Mouse (Mus musculus) midbrain, postnatal 0 days (tissue): Measurements from ENCODE around the gene Lpcat2. TPM values are rescaled to one million over a fixed set of nuclear protein-coding genes. Genes with fewer than 3 reads are reported as not detected.

Source experiments
- ATAC-seq: fragments of 200-750 bp; cut with Nextera tagmentation; 2 replicates; pipeline ENCODE4 v1.8.0; 2017; ENCODE audit warnings: moderate number of reproducible peaks, mild to moderate bottlenecking, moderate TSS enrichment, moderate library complexity; ENCODE audit not compliant: low FRiP score
- DNase-seq: peaks from one replicate; pipeline ENCODE4 v3.0.0-alpha.2; 2015; ENCODE audit warnings: low spot score
- H3K27ac ChIP-seq: fragments of 300-500 bp; sonication (generic); 2 replicates; pipeline ENCODE4 v1.5.1; 2014; ENCODE audit warnings: low read depth, mild to moderate bottlenecking, low read length, mixed read lengths
- H3K27me3 ChIP-seq: fragments of 300-500 bp; sonication (generic); 2 replicates; pipeline ENCODE4 v1.6.1; 2014; ENCODE audit warnings: low read length, control low read depth, mixed read lengths; ENCODE audit not compliant: insufficient read depth
- H3K36me3 ChIP-seq: fragments of 300-500 bp; sonication (generic); 2 replicates; pipeline ENCODE4 v1.6.1; 2014; ENCODE audit warnings: low read length, control low read depth, mixed read lengths; ENCODE audit not compliant: insufficient read depth
- H3K4me1 ChIP-seq: fragments of 300-500 bp; sonication (generic); 2 replicates; pipeline ENCODE4 v1.6.1; 2014; ENCODE audit warnings: mild to moderate bottlenecking, control low read depth, antibody characterized with exemption, low read length, mixed read lengths; ENCODE audit not compliant: insufficient read depth
- H3K4me2 ChIP-seq: fragments of 300-500 bp; sonication (generic); 2 replicates; pipeline ENCODE4 v1.6.1; 2014; ENCODE audit warnings: low read depth, mild to moderate bottlenecking, low read length, mixed read lengths; ENCODE audit not compliant: poor library complexity, severe bottlenecking
- H3K4me3 ChIP-seq: fragments of 300-500 bp; sonication (generic); 2 replicates; pipeline ENCODE4 v1.5.1; 2014; ENCODE audit warnings: low read depth, mild to moderate bottlenecking, low read length, moderate library complexity
- H3K9ac ChIP-seq: fragments of 300-500 bp; sonication (generic); replicated peaks from 2 replicates; pipeline ENCODE4 v1.6.1; 2014; ENCODE audit warnings: mild to moderate bottlenecking, low read length, moderate library complexity, mixed read lengths; ENCODE audit not compliant: poor library complexity, severe bottlenecking
- H3K9me3 ChIP-seq: fragments of 300-500 bp; sonication (generic); 2 replicates; pipeline ENCODE4 v1.6.1; 2016; ENCODE audit warnings: low read length, control low read depth
- CTCF ChIP-seq: IDR thresholded peaks from 2 replicates; pipeline ENCODE4 v1.5.1; 2016; ENCODE audit warnings: antibody characterized with exemption, mild to moderate bottlenecking
- WGBS: fragments of 180-500 bp; shearing (Covaris S2); extraction: QIAGEN DNeasy Blood & Tissue Kit; methylation state at CpG from one replicate; pipeline ENCODE4 v1.1.7; 2014; 5-methylcytosine and 5-hydroxymethylcytosine counted together
- polyA plus RNA-seq: library from polyadenylated mRNA; unstranded; fragments of >200 nt; fragmentation: Nextera tagmentation; extraction: Ambion mirVana; gene quantifications from 2 replicates; pipeline ENCODE4 v1.2.1, GENCODE M21; 2015
- total RNA-seq: library from RNA; depleted of rRNA; stranded (reverse); fragments of >200 nt; gene quantifications from 2 replicates; pipeline ENCODE4 v1.2.3, GENCODE M21; 2014

The Lpcat2 gene
- total and polyA plus RNA-seq, 2 experiments from 2014 or later, result 6.2 to 11.2 TPM

DNA sequence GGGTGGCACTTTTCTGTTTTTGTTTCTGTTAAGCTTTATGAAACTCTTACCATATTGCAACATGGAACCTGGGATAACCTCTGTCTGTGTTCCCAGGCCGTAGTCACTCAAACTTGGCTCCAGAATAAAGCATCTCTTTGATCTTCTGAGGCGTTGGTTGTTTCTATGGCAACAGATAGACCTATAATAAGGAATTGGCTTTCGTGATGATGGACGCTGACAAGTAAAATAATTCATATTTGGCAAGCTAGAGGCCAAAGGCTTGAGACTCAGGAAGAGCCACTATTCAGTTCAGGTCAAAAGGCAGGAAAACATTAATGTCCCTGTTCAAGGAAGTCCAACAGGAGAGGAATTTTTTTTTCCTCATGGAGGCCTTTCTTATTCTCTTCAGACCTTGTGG is 73.8 kb downstream of the Lpcat2 start:
- Histone ChIP-seq H3K27me3 (no peaks in the 10 kb centered on the region), H3K4me3 (no peak overlapping the region), H3K36me3 (no peaks in the 10 kb centered on the region), H3K4me1 (no peaks in the 10 kb centered on the region), H3K9ac (no peak overlapping the region), H3K27ac (no peak overlapping the region), H3K9me3 (peaks cover 5% of the 10 kb centered on the region; the same call in 1 of the 2 replicates), H3K4me2 (no peak overlapping the region)
- no peak for ATAC-seq
- TF ChIP-seq CTCF, result no peak
- DNase-seq, result no peak
- 64% methylated on average over 4 of the region's 4 CpGs for WGBS

DNA sequence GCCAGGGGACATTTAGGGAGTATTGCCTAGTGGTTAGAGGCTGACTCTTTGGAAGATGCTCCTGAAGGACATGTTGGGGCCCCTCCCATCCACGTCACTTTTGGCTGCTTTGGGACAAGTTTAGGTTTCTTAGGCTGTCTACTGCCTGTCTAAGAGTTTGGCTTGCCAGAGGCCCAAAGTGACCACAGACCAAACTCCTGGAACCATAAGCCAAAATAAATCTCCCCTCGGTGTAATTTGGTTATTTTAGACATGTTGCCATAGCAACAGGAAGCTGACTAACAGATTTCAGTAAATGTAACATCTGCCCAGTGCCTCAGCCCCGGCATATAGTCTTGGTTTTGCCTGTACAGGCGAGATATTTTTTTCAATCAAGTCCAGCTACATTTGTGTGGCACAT is 82.9 kb downstream of the Lpcat2 start:
- no peak for TF ChIP-seq CTCF
- ATAC-seq (no peak), DNase-seq (no peak)
- no peaks in the 10 kb centered on the region for H3K4me1 ChIP-seq
- 72% methylated on average over 4 of the region's 4 CpGs for WGBS
- no peak overlapping the region for H3K4me2 ChIP-seq
- no peak overlapping the region for H3K4me3 ChIP-seq
- H3K9ac ChIP-seq, result no peak overlapping the region
- no peak overlapping the region for H3K27ac ChIP-seq
- H3K9me3 ChIP-seq, result no peaks in the 10 kb centered on the region
- H3K36me3 ChIP-seq, result no peaks in the 10 kb centered on the region
- no peaks in the 10 kb centered on the region for H3K27me3 ChIP-seq

DNA sequence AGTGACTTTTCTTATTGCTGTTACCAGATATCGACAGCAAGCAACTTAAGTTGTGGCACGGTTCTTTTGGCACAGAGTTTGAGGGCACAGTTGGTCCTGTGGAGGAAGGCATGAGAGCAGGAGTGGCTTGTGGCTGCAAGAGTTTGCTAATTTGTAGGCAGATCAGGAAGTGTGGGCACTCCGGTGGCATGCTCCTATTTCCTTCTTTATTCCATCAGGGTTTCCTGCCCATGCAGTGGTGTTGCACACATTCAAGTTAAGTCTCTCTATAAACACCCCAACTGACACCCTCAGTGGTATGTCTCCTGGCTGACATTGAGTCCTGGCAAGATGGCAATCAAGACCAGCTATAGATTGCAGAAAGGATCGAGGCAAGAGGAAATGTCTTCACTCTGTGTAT is 93.9 kb downstream of the Lpcat2 start:
- no peak for TF ChIP-seq CTCF
- Histone ChIP-seq H3K9me3 (no peaks in the 10 kb centered on the region), H3K4me2 (no peak overlapping the region), H3K36me3 (no peaks in the 10 kb centered on the region), H3K4me1 (no peaks in the 10 kb centered on the region), H3K27ac (no peak overlapping the region), H3K27me3 (no peaks in the 10 kb centered on the region), H3K4me3 (no peak overlapping the region), H3K9ac (no peak overlapping the region)
- no peak for ATAC-seq
- no peak for DNase-seq
- WGBS, result 86% methylated on average over 4 of the region's 4 CpGs

DNA sequence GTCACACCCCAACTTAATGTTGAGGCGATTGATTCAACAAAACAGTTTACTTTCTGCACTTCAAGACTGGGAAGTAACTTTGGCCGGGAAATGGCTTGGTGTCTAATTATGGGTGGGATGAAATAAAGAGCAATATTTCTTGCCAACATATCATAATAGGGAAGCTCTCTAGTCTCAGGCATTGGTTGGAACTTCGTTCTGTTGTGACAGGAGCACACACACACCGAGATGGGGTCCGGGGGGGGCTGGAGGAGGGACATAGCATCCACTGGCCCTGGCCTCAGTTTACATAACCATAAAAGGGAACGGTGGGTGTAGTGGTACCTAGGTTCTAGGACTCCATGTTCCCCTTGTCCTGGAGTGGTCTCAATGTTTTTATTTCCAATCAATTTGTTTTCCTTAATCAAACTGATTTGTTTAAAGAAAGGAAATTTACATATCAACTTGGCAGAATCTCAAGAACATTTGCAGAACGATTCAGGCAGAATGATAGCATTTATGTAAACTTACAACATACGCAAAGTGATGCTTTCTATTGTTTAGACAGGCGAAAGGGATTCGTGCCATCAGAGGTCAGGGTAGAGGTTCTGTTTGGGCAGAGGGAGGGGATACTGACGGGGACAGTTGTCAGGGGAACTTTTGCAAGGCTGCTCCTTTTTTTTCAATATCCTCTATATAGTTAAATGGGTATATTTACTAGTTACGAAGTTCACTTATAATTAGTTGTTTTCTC is 95.7 kb downstream of the Lpcat2 start:
- no peaks in the 10 kb centered on the region for H3K4me1 ChIP-seq
- DNase-seq, result no peak
- H3K9ac ChIP-seq, result no peak overlapping the region

DNA sequence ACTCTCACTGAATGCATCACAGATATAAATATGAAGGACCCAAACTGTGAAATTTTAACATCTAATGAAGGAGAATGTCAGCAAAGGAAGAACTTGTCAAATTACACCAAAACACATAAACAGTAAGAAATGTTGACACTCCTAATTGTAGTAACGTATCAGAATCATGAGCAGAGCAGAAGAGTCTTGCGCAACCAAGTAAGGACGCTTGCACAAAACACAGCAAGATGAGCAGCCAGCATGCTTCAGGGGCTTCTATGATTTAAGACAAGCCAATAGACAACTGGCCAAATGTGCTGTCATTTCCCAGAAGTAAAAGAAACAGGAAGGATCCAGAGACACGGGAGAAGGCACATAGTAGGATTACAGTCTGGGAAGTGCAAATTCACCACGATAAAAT is 98.9 kb downstream of the Lpcat2 start:
- Histone ChIP-seq H3K9ac (no peak overlapping the region), H3K27me3 (peaks cover 5% of the 10 kb centered on the region; the same call in 1 of the 2 replicates), H3K4me3 (no peak overlapping the region), H3K9me3 (no peaks in the 10 kb centered on the region), H3K4me2 (no peak overlapping the region), H3K4me1 (no peaks in the 10 kb centered on the region), H3K36me3 (no peaks in the 10 kb centered on the region), H3K27ac (no peak overlapping the region)
- 90% methylated on average over 5 of the region's 5 CpGs for WGBS
- no peak for DNase-seq
- ATAC-seq, result no peak
- TF ChIP-seq CTCF, result no peak

More for the DNA sequence above, 95.7 kb downstream of the Lpcat2 start:
- Histone ChIP-seq H3K9me3 (no peaks in the 10 kb centered on the region), H3K27me3 (no peaks in the 10 kb centered on the region), H3K36me3 (no peaks in the 10 kb centered on the region), H3K4me3 (no peak overlapping the region), H3K27ac (no peak overlapping the region), H3K4me2 (no peak overlapping the region)
- TF ChIP-seq CTCF, result no peak
- 83% methylated on average over 12 of the region's 12 CpGs for WGBS
- no peak for ATAC-seq

GRCm38 (mm10) chr8:92959779-92960178 is 104.6 kb downstream of the Lpcat2 start, which contains the start of gene Slc6a2:
Slc6a2 (plus strand) TSS chr8:92960079.
- H3K27me3 ChIP-seq, result peaks cover 36% of the 10 kb centered on the region
- no peak for TF ChIP-seq CTCF
- H3K9me3 ChIP-seq, result no peaks in the 10 kb centered on the region
- peak within 1 kb of the TSS; percentile 95 for H3K4me2 ChIP-seq
- no peak for ATAC-seq
- no peak within 1 kb of the TSS for H3K27ac ChIP-seq
- peak within 1 kb of the TSS; percentile 41 for H3K4me3 ChIP-seq
- no peak for DNase-seq
- H3K9ac ChIP-seq, result peak within 1 kb of the TSS; percentile 33; the same call in 1 of the 2 replicates
- WGBS, result 76% methylated on average over 10 of the region's 10 CpGs
- H3K36me3 ChIP-seq, result no peaks in the 10 kb centered on the region
- H3K4me1 ChIP-seq, result peaks cover 5% of the 10 kb centered on the region; the same call in 1 of the 2 replicates
